Mouse (Mus musculus) embryo, embryonic 10.5 days (tissue): ENCODE results near the gene Car4.

Experiments used
- DNase-seq: peaks from one replicate; pipeline ENCODE4 v3.0.0-alpha.2; 2015; ENCODE audit warnings: low spot score

Gene Car4

GRCm38 (mm10) chr11:84957591-84958270, at the start of gene Car4:
Gene Car4 (plus strand): TSS chr11:84957786.
- DNase-seq = peak; percentile 43

GRCm38 (mm10) chr11:84908480-84908879, 49.1 kb upstream of the Car4 start:
- DNase-seq = no peak

DNA sequence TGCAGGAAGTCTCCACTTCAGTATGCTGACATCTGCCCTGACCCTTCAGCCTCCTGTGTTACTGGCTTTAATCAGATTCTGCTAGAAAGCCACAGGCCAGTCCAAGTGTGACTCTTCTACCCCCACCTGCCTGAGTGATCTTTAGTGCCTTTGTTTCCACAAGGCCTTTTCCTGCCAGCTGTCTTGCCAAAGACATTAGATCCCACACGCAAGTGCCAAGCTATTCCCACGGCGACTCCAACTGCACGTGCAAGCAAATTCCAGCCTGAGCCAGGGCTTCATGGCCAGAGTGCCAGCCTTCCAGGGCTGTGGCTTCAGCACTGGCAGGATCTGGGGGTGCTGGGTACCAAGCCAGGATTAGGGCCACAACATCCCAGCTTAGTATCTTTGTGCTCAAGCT, 47.2 kb upstream of the Car4 start:
- DNase-seq = no peak

DNA sequence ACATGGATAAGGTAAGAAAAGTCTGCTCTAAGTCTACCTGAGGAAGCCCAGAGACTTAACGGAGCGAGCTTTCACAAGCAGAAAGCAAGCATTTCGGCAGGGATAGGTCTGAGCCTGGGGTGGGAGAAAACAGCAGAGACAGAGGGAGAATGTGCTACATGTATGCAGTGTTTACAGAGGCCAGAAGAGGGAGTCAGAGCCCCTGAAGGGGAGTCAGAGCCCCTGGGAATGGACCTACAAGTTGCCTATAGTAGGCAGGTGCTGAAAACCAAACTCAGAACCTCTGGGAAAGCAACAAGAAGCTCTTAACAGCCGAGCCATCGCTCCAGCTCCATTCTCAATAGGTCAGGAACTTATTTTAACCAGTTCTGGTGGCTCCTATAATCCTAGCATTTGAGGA, 42.9 kb upstream of the Car4 start:
- no peak for DNase-seq

GRCm38 (mm10) chr11:84916053-84916702, 41.4 kb upstream of the Car4 start, which contains the start of gene Znhit3:
Gene Znhit3 (minus strand): TSS chr11:84916366.
- DNase-seq = peak; percentile 96

DNA sequence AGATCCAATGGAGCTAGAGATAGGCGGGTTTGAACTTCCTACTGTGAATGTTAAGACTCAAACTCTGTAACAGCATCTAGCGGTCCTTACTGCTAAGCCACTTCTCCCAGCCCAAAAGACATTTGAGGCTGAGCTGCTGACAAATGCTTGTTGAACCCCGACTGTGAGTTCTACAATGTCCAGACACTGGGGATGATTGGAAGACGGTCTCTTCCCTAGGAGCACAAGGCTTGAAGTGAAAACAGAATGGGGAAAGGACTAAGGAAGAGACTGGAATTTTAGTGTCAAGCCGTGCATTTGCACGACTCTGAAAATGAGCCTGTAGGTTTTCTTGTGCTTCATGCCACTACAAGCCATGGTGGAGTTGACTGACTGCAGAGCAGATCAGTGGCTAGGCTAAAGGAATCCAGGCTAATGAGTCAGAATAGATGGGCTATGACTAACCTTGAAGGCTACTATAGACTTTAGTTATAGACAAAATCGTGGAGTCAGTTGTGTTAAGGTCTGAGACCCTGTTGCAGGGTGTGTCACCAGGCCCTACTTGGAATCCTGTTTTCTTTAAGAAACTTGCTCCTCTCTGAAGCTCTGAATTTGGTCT, 40.8 kb upstream of the Car4 start:
- no peak for DNase-seq

DNA sequence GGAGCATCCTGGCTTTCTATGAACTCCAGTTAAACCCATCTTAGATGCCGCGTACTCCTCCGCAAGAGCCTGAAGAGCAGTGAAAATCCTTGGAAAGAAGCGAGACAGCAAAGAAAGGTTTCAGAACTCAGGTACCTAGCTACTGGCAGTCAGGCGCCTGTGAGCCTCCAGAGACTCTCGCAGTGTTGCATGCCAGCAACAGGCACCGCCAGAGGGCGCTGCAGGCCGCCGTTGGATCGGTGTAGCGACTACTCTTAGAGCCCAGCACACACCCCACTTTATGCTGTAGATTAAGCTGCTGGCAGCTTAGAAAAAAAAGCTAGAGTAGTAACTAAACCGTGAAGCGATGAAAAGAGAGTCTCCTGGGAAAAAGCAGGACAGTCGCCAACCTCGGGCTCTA, 39.2 kb upstream of the Car4 start:
- DNase-seq = peak; percentile 88

DNA sequence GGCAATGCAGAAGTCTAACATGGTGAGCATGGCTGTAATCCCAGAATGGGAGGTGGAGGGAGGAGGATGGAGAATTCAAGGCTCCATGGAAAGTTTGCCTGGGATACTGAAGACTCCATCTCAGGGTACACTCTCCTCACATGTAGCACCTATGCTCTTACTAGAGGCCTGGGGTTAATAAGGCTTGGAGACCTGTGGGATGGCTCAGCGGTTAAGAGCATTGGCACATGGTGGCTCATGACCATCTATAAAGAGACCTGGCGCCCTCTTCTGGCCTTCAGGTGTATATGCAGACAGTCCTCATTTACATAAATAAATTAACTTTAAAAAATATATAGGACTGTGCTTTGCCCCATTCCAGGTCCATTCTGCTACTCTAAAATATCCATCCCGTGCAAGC, 38.3 kb upstream of the Car4 start:
- peak; percentile 67 for DNase-seq

DNA sequence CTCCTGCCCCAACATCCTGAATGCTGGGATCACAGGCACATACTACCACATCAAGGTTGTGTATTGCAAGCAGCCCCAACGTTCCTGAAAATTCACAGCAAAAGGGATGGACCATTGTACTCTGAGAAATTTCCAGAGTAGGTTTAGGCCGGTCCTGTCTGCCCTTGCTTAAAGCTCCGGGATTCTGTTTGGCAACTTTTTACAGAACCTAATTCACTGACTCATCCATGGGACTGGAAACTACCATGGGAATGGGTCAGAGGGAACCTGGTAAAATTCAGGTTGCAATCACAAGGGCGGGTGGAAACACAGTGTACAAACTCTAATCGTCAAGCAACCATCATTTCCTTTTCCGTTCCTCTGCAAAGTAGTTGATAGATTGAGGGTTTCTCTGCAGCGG, 37.6 kb upstream of the Car4 start:
- no peak for DNase-seq

- DNase-seq = no peak
Measured at GRCm38 (mm10) chr11:84920981-84921380, 36.6 kb upstream of the Car4 start.

DNA sequence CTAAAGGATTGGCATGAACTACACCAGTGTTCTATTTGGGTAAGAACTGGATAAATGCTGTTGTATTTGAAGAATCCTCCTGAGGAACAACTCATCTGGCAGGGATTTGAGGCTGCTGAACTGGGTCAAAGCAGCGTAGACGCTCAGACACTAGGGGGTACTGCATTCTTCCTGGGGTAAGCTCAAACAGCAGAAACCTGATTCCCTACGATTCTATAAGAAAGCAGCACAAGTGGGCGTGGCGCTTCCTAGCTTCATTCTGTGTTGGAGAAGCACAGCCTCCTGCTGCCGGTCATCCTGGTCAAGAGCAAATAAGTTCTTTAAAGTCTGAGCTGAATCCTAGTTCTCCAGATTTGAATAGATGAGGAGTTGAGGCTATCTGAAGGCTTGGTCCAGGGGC, 25.3 kb upstream of the Car4 start:
- peak; percentile 37 for DNase-seq

- DNase-seq = no peak
Measured at GRCm38 (mm10) chr11:84939508-84940053, 18.0 kb upstream of the Car4 start.

DNA sequence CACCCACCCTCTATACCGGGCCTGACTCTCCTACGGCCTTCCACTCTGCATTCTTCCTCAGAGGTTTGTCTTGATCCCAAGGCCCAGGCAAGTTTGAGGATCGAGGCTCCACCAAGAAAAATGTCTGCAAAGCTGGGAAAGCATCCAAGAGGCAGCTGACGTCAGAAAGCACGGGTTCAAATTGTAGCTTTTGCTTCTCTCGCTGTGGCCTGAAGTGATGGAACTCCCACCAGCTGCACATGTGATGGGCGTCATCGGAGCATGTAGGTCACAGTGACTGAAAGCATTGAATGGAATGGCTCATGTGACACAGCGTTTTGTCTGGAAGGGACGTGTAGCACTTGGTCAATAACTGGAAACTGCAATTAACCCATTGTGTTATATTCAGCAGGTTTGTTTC, 17.4 kb upstream of the Car4 start:
- no peak for DNase-seq

DNA sequence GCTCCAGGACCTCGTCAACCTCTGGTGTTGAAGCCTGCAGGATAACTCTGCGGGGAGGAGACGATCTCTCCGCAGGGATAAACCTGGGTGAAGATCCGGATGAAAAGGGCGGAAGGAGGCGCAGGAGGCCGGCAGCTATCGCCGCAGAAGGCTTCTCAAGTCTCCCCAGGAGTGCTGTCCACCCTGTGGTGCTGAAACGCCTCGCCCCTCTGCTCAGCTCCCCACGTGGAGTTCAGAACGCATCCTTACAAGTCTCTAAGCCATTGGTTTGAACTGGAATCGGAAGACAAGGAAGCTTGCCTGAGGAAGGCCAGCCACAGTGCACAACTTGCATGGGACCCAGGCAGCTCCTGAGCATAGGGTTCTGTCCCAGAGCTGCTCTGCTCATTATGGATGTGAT, 13.6 kb upstream of the Car4 start:
- DNase-seq = peak; percentile 90

GRCm38 (mm10) chr11:84944639-84945435, 12.7 kb upstream of the Car4 start:
- peak; percentile 67 for DNase-seq

DNA sequence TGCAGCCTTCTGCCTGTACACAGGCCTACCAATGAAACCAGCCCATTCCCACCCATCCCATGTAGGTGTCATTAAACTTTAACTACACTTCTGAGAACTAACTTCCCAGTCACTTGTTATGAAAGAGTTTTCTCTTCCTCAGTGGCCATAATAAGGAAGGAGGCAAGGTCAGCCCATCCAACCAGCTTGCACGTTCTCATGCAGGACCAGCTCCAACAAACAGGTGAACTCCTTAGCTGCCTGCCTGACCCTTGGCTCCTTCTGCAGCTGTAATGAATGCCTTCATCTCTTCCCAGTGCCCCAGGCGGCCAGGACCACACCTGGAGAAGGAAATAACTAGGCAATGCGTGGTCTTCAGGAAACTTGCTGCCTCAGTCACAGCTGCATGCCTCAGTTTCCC, 11.7 kb upstream of the Car4 start:
- DNase-seq = no peak

DNA sequence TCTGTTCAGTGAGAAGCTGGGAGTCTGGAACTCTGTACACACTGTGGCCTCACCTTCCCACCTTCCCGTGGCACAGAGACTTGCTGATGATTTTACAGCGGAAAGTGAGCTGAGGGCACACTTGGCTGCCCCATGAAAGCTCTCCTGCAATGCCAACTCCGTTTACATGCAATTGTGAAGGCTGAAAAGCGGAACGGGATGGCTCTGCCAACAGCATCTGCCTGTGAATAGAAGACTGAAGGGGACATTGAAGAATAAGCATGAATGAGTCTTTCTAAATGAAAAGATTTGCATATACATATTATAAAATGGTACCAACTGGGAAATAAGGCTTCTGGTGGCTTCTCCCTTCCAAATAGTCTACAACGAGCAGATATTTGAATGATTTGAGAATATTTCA, 10.4 kb upstream of the Car4 start:
- no peak for DNase-seq

GRCm38 (mm10) chr11:84948114-84948513, 9.5 kb upstream of the Car4 start:
- no peak for DNase-seq

- no peak for DNase-seq
Measured at GRCm38 (mm10) chr11:84948526-84948925, 9.1 kb upstream of the Car4 start.

DNA sequence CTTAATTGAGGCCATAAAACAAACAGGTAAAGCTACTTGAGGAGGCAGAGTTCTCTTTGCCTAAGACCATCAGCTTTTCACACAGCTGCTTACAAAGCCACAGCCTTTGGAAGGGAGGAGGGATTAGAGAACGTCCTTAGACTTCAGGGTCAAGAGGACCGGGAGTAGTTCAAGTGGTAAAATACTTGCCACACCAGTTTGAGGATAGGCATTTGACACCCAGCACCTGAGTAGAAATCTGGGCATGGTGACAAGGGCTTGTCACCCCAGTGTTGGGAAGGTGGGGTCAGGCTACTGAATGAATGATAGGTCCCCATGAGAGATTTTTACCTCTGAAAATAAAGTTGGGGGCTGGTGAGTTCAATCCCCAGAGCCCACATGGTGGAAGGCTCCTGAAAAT, 5.0 kb upstream of the Car4 start:
- no peak for DNase-seq

DNA sequence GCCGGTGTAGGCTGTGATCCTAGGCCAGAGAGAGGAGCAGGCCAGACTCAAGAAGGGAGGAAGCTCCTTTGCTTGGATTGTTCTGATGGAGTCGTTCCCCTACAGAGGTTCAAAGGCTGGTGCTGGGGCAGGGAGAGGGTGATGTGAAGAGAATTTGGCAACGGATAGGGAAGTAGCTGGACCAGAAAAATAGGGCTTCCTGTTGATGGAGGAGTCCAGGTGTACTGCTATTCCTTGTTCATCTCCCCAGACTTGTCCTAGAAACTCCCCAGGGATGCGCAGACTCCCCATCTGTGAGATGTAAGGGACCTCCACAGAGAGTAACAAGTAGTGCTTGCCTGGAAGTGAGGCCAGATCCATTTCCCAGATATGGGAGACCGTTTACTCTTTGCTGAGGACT, 1.2 kb upstream of the Car4 start:
- DNase-seq = no peak

DNA sequence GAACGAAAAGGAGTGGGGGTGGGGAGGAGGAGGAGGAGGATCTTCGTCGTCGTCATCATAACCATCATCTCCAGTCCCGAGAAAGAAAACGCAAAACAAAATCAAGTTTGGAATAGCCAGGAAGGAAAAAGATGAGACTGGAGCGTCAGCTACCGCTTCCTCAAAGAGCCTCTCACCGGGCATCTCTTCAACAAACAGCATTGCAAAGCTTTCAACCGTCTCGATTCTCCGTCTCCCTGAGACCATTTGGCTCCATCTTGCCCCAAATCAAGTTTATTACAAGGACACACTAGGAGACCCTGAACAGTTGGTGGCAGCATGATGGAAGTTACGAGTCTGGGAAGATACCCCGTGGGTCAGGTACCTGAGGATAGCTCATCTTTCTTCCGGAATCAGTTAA, 415 bp upstream of the Car4 start:
- peak; percentile 18 for DNase-seq

- DNase-seq = peak; percentile 15
Measured at GRCm38 (mm10) chr11:84958271-84958630, 665 bp downstream of the Car4 start.
